Mouse (Mus musculus): ENCODE data around the gene Zkscan5. TPM values are rescaled to one million over a fixed set of nuclear protein-coding genes. Genes with fewer than 3 reads are reported as not detected.

Gene Zkscan5
- polyA plus RNA-seq, 1 experiment from 2014 or later: 10.3 TPM

GRCm38 (mm10) chr5:145189416-145189815 is 14.9 kb upstream of the Zkscan5 start:
- H3K27me3 ChIP-seq (replicated peaks; ENCODE audit: control insufficient read depth, insufficient read depth, low read length): no peaks in the 10 kb centered on the region
- peak overlapping the region; percentile 97 for H3K4me2 ChIP-seq
- H3K4me1 ChIP-seq (replicated peaks; ENCODE audit: control insufficient read depth, insufficient read depth, low read length): peaks cover 19% of the 10 kb centered on the region
- no peak overlapping the region for H3K9ac ChIP-seq (ENCODE audit: low read depth, low read length)
- 65% methylated on average over 6 of the region's 6 CpGs for WGBS
- peak overlapping the region; percentile 78 for H3K4me3 ChIP-seq (ENCODE audit: low read depth, low read length)
- DNase-seq (ENCODE audit: low spot score): no peak
- peaks cover 29% of the 10 kb centered on the region for H3K36me3 ChIP-seq (ENCODE audit: control insufficient read depth, insufficient read depth, low read length)
- H3K27ac ChIP-seq (ENCODE audit: low read depth, low read length): peak overlapping the region; percentile 40; the same call in 1 of the 2 replicates
- ATAC-seq (replicated peaks; ENCODE audit: low FRiP score): peak; percentile 46
- no peaks in the 10 kb centered on the region for H3K9me3 ChIP-seq (ENCODE audit: control insufficient read depth, low read length)

GRCm38 (mm10) chr5:145190373-145190772 is 14.0 kb upstream of the Zkscan5 start:
- Histone ChIP-seq H3K27me3 (replicated peaks; ENCODE audit: control insufficient read depth, insufficient read depth, low read length) (no peaks in the 10 kb centered on the region), H3K27ac (ENCODE audit: low read depth, low read length) (no peak overlapping the region), H3K4me2 (peak overlapping the region; percentile 97), H3K4me3 (ENCODE audit: low read depth, low read length) (peak overlapping the region; percentile 78), H3K9ac (ENCODE audit: low read depth, low read length) (peak overlapping the region; percentile 78), H3K36me3 (ENCODE audit: control insufficient read depth, insufficient read depth, low read length) (peaks cover 27% of the 10 kb centered on the region; the same call in 1 of the 2 replicates), H3K9me3 (ENCODE audit: control insufficient read depth, low read length) (no peaks in the 10 kb centered on the region), H3K4me1 (replicated peaks; ENCODE audit: control insufficient read depth, insufficient read depth, low read length) (peaks cover 19% of the 10 kb centered on the region)
- ATAC-seq (replicated peaks; ENCODE audit: low FRiP score) (peak; percentile 42), DNase-seq (ENCODE audit: low spot score) (no peak)
- 26% methylated on average over 5 of the region's 5 CpGs for WGBS

- no peaks in the 10 kb centered on the region for H3K27me3 ChIP-seq (replicated peaks; ENCODE audit: control insufficient read depth, insufficient read depth, low read length)
- peak overlapping the region; percentile 57 for H3K27ac ChIP-seq (ENCODE audit: low read depth, low read length)
- H3K4me1 ChIP-seq (replicated peaks; ENCODE audit: control insufficient read depth, insufficient read depth, low read length): peaks cover 19% of the 10 kb centered on the region
- peak overlapping the region; percentile 78 for H3K4me3 ChIP-seq (ENCODE audit: low read depth, low read length)
- peaks cover 20% of the 10 kb centered on the region; the same call in 1 of the 2 replicates for H3K36me3 ChIP-seq (ENCODE audit: control insufficient read depth, insufficient read depth, low read length)
- ATAC-seq (replicated peaks; ENCODE audit: low FRiP score): peak; percentile 84
- DNase-seq (ENCODE audit: low spot score): peak; percentile 86
- peak overlapping the region; percentile 78 for H3K9ac ChIP-seq (ENCODE audit: low read depth, low read length)
- 1% methylated on average over 41 of the region's 41 CpGs for WGBS
- H3K9me3 ChIP-seq (ENCODE audit: control insufficient read depth, low read length): no peaks in the 10 kb centered on the region
- H3K4me2 ChIP-seq: peak overlapping the region; percentile 97
Observed at GRCm38 (mm10) chr5:145190875-145191798, 13.2 kb upstream of the Zkscan5 start.

- Histone ChIP-seq H3K27ac (ENCODE audit: low read depth, low read length) (peak within 1 kb of the TSS; percentile 57), H3K4me1 (replicated peaks; ENCODE audit: control insufficient read depth, insufficient read depth, low read length) (peaks cover 19% of the 10 kb centered on the region), H3K9ac (ENCODE audit: low read depth, low read length) (peak within 1 kb of the TSS; percentile 78), H3K4me3 (ENCODE audit: low read depth, low read length) (peak within 1 kb of the TSS; percentile 78), H3K4me2 (peak within 1 kb of the TSS; percentile 97), H3K9me3 (ENCODE audit: control insufficient read depth, low read length) (no peaks in the 10 kb centered on the region), H3K36me3 (ENCODE audit: control insufficient read depth, insufficient read depth, low read length) (peaks cover 11% of the 10 kb centered on the region; the same call in 1 of the 2 replicates), H3K27me3 (replicated peaks; ENCODE audit: control insufficient read depth, insufficient read depth, low read length) (no peaks in the 10 kb centered on the region)
- ATAC-seq (replicated peaks; ENCODE audit: low FRiP score) (no peak), DNase-seq (ENCODE audit: low spot score) (no peak)
- WGBS: 90% methylated on average over 2 of the region's 2 CpGs
Observed at GRCm38 (mm10) chr5:145191962-145192361, 12.4 kb upstream of the Zkscan5 start, which contains the start of gene Atp5j2. Gene Atp5j2 (minus strand): TSS chr5:145192062.

GRCm38 (mm10) chr5:145200387-145200786 is 4.0 kb upstream of the Zkscan5 start:
- Histone ChIP-seq H3K27me3 (replicated peaks; ENCODE audit: control insufficient read depth, insufficient read depth, low read length) (no peaks in the 10 kb centered on the region), H3K9me3 (ENCODE audit: control insufficient read depth, low read length) (no peaks in the 10 kb centered on the region), H3K4me1 (replicated peaks; ENCODE audit: control insufficient read depth, insufficient read depth, low read length) (peaks cover 9% of the 10 kb centered on the region), H3K9ac (ENCODE audit: low read depth, low read length) (no peak overlapping the region), H3K27ac (ENCODE audit: low read depth, low read length) (no peak overlapping the region), H3K4me3 (ENCODE audit: low read depth, low read length) (peak overlapping the region; percentile 92), H3K4me2 (peak overlapping the region; percentile 81), H3K36me3 (ENCODE audit: control insufficient read depth, insufficient read depth, low read length) (no peaks in the 10 kb centered on the region; the same call in 1 of the 2 replicates)
- 71% methylated on average over 7 of the region's 7 CpGs for WGBS
- no peak for DNase-seq (ENCODE audit: low spot score)
- ATAC-seq (replicated peaks; ENCODE audit: low FRiP score): no peak

GRCm38 (mm10) chr5:145201321-145201991 is 2.9 kb upstream of the Zkscan5 start, which contains the start of gene Zkscan14:
Gene Zkscan14 (minus strand): TSS chr5:145201868.
- peak within 1 kb of the TSS; percentile 85 for H3K9ac ChIP-seq (ENCODE audit: low read depth, low read length)
- no peaks in the 10 kb centered on the region; the same call in 1 of the 2 replicates for H3K36me3 ChIP-seq (ENCODE audit: control insufficient read depth, insufficient read depth, low read length)
- 1% methylated on average over 37 of the region's 37 CpGs for WGBS
- H3K27me3 ChIP-seq (replicated peaks; ENCODE audit: control insufficient read depth, insufficient read depth, low read length): no peaks in the 10 kb centered on the region
- DNase-seq (ENCODE audit: low spot score): peak; percentile 70
- peak; percentile 32 for ATAC-seq (replicated peaks; ENCODE audit: low FRiP score)
- H3K4me1 ChIP-seq (replicated peaks; ENCODE audit: control insufficient read depth, insufficient read depth, low read length): peaks cover 13% of the 10 kb centered on the region
- peak within 1 kb of the TSS; percentile 16 for H3K27ac ChIP-seq (ENCODE audit: low read depth, low read length)
- H3K4me3 ChIP-seq (ENCODE audit: low read depth, low read length): peak within 1 kb of the TSS; percentile 92
- no peaks in the 10 kb centered on the region for H3K9me3 ChIP-seq (ENCODE audit: control insufficient read depth, low read length)
- H3K4me2 ChIP-seq: peak within 1 kb of the TSS; percentile 81

- Histone ChIP-seq H3K4me3 (ENCODE audit: low read depth, low read length) (no peak overlapping the region), H3K4me1 (replicated peaks; ENCODE audit: control insufficient read depth, insufficient read depth, low read length) (peaks cover 13% of the 10 kb centered on the region), H3K36me3 (ENCODE audit: control insufficient read depth, insufficient read depth, low read length) (0 out of 2 replicates have a peak, but pooled peaks cover 2% of the 10 kb centered on the region), H3K27ac (ENCODE audit: low read depth, low read length) (no peak overlapping the region), H3K9me3 (ENCODE audit: control insufficient read depth, low read length) (no peaks in the 10 kb centered on the region), H3K4me2 (no peak overlapping the region), H3K27me3 (replicated peaks; ENCODE audit: control insufficient read depth, insufficient read depth, low read length) (no peaks in the 10 kb centered on the region), H3K9ac (ENCODE audit: low read depth, low read length) (no peak overlapping the region)
- ATAC-seq (replicated peaks; ENCODE audit: low FRiP score): no peak
- no peak for DNase-seq (ENCODE audit: low spot score)
- 51% methylated on average over 3 of the region's 3 CpGs for WGBS
Observed at GRCm38 (mm10) chr5:145202446-145202845, 1.9 kb upstream of the Zkscan5 start.

GRCm38 (mm10) chr5:145205041-145205440 is 679 bp downstream of the Zkscan5 start:
- Histone ChIP-seq H3K4me2 (peak overlapping the region; percentile 74), H3K4me1 (replicated peaks; ENCODE audit: control insufficient read depth, insufficient read depth, low read length) (peaks cover 13% of the 10 kb centered on the region), H3K9ac (ENCODE audit: low read depth, low read length) (peak overlapping the region; percentile 49), H3K27ac (ENCODE audit: low read depth, low read length) (no peak overlapping the region; the same call in 1 of the 2 replicates), H3K4me3 (ENCODE audit: low read depth, low read length) (peak overlapping the region; percentile 64), H3K27me3 (replicated peaks; ENCODE audit: control insufficient read depth, insufficient read depth, low read length) (no peaks in the 10 kb centered on the region), H3K9me3 (ENCODE audit: control insufficient read depth, low read length) (no peaks in the 10 kb centered on the region), H3K36me3 (ENCODE audit: control insufficient read depth, insufficient read depth, low read length) (peaks cover 7% of the 10 kb centered on the region; the same call in 1 of the 2 replicates)
- WGBS: 15% methylated on average over 9 of the region's 9 CpGs
- no peak for ATAC-seq (replicated peaks; ENCODE audit: low FRiP score)
- DNase-seq (ENCODE audit: low spot score): no peak
